Mouse (Mus musculus): ENCODE results near the gene Dbndd2.

Gene Dbndd2

DNA sequence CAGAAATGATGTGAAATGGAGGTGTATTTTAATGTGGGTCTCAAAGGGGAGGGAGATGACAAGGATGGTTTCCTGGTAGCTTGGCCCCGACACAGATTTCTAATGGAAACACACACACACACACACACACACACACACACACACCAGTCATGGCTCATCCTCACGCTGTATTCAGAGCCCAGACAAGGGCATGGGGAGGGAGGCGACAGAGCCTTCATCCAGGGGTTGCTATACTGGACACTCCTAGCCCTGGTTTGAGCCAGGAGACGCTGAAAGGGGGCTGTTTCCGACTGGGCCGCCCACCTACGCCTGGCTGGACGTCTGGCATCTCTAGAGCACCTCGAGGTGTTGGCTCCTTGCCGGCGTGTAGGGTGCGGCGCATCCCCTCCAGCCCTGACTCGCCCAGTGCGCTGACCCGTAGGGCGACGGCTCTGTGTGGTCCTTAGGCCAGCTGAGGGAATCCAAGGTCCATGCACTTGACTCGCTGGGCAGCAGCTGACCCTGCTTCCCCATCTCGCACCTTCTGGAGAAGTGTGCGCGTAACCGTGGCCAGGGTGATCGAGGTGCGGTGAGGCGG is at the start of gene Dbndd2:
Dbndd2 (plus strand) TSS at position 426 of the 577 bp plus-strand sequence.
- H3K4me3 ChIP-seq (replicated peaks; ENCODE audit: low read length): peak within 1 kb of the TSS; percentile 86
- H3K4me1 ChIP-seq (replicated peaks; ENCODE audit: low read depth, low read length): peaks cover 16% of the 10 kb centered on the region
- no peaks in the 10 kb centered on the region for H3K36me3 ChIP-seq (ENCODE audit: insufficient read depth, low read length)
- H3K27me3 ChIP-seq (ENCODE audit: insufficient read depth, low read length): peaks cover 60% of the 10 kb centered on the region
- no peaks in the 10 kb centered on the region for H3K9me3 ChIP-seq (ENCODE audit: low read length)
- TF ChIP-seq CTCF (conservative IDR thresholded peaks at IDR 0.05; ENCODE audit: low read length): no peak
- no peak for TF ChIP-seq NANOG (IDR thresholded peaks at IDR 0.05; ENCODE audit: borderline replicate concordance, low read length)
- TF ChIP-seq POU5F1 (IDR thresholded peaks at IDR 0.05; ENCODE audit: borderline replicate concordance, low read length): no peak

DNA sequence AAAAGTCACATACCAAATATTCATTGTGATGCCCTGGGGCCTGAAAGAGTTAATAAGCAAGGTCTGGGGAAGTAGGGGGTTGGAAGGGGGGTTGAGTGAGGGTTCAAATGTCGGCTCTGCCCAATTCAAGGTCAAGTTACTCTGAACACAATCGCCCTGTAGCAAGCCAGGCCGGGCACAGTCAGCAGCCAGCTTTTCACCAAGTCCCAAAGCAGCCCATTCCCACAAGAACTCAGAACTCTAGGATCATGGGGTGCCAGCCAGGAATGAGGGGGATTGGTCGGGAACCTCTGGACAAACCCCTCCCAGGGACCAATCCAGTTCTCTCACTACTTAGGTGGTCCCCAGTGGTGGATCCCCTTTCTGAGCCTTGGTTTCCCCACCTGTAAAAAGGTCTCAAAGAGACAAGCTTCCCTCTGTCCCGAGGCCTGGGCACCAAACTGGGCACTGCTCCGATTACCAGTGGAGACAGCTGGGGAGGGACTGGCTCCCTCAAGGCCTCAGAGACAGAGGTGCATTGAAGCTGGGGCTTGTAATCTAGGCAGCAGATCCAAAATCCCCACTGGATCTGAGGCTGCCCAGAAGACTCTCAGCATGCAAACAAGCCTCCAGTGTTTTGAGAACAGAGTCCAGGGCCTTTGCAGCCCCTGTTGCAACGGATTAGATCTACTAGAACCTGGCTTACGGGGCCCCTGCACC is 49.5 kb upstream of the Dbndd2 start:
- Histone ChIP-seq H3K27me3 (ENCODE audit: insufficient read depth, low read length) (peaks cover 89% of the 10 kb centered on the region), H3K9me3 (ENCODE audit: low read length) (no peaks in the 10 kb centered on the region), H3K4me3 (replicated peaks; ENCODE audit: low read length) (peak overlapping the region; percentile 27), H3K36me3 (ENCODE audit: insufficient read depth, low read length) (peaks cover 5% of the 10 kb centered on the region; the same call in 1 of the 2 replicates), H3K4me1 (replicated peaks; ENCODE audit: low read depth, low read length) (peaks cover 95% of the 10 kb centered on the region)
- no peak for TF ChIP-seq NANOG (IDR thresholded peaks at IDR 0.05; ENCODE audit: borderline replicate concordance, low read length)
- TF ChIP-seq POU5F1 (IDR thresholded peaks at IDR 0.05; ENCODE audit: borderline replicate concordance, low read length): no peak
- TF ChIP-seq CTCF (conservative IDR thresholded peaks at IDR 0.05; ENCODE audit: low read length): no peak

DNA sequence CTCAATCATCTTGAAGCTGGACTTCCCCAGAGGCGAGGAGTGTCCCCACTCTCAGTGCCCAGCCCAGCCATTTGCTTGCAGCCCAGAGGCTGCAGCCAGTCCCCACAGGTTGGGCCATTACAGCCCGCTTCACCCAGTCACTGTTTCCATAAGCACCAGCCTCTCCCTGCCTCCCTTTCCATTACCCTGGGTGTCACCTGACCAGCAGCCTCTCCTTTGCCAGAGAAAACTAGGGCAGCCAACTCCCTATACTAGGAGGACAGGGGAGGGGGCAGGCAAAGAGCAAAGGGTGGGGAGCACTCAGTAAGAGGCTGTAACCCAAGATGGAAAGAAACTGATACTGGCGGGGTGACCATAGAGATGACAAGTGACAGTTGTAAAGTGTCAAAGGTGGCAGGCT is 48.9 kb upstream of the Dbndd2 start:
- Histone ChIP-seq H3K4me3 (replicated peaks; ENCODE audit: low read length) (peak overlapping the region; percentile 27), H3K36me3 (ENCODE audit: insufficient read depth, low read length) (peaks cover 5% of the 10 kb centered on the region; the same call in 1 of the 2 replicates), H3K27me3 (ENCODE audit: insufficient read depth, low read length) (peaks cover 90% of the 10 kb centered on the region), H3K4me1 (replicated peaks; ENCODE audit: low read depth, low read length) (peaks cover 95% of the 10 kb centered on the region), H3K9me3 (ENCODE audit: low read length) (no peaks in the 10 kb centered on the region)
- no peak for TF ChIP-seq NANOG (IDR thresholded peaks at IDR 0.05; ENCODE audit: borderline replicate concordance, low read length)
- TF ChIP-seq CTCF (conservative IDR thresholded peaks at IDR 0.05; ENCODE audit: low read length): no peak
- no peak for TF ChIP-seq POU5F1 (IDR thresholded peaks at IDR 0.05; ENCODE audit: borderline replicate concordance, low read length)

- Histone ChIP-seq H3K9me3 (ENCODE audit: low read length) (no peaks in the 10 kb centered on the region), H3K4me3 (replicated peaks; ENCODE audit: low read length) (no peak overlapping the region), H3K4me1 (replicated peaks; ENCODE audit: low read depth, low read length) (peaks cover 95% of the 10 kb centered on the region), H3K36me3 (ENCODE audit: insufficient read depth, low read length) (peaks cover 5% of the 10 kb centered on the region; the same call in 1 of the 2 replicates), H3K27me3 (ENCODE audit: insufficient read depth, low read length) (peaks cover 90% of the 10 kb centered on the region)
- no peak for TF ChIP-seq NANOG (IDR thresholded peaks at IDR 0.05; ENCODE audit: borderline replicate concordance, low read length)
- TF ChIP-seq POU5F1 (IDR thresholded peaks at IDR 0.05; ENCODE audit: borderline replicate concordance, low read length): no peak
- no peak for TF ChIP-seq CTCF (conservative IDR thresholded peaks at IDR 0.05; ENCODE audit: low read length)
Measured at GRCm38 (mm10) chr2:164437710-164438109, 48.2 kb upstream of the Dbndd2 start.

GRCm38 (mm10) chr2:164438257-164438656 is 47.6 kb upstream of the Dbndd2 start:
- no peak overlapping the region for H3K4me3 ChIP-seq (replicated peaks; ENCODE audit: low read length)
- peaks cover 86% of the 10 kb centered on the region for H3K27me3 ChIP-seq (ENCODE audit: insufficient read depth, low read length)
- H3K4me1 ChIP-seq (replicated peaks; ENCODE audit: low read depth, low read length): peaks cover 92% of the 10 kb centered on the region
- peaks cover 5% of the 10 kb centered on the region; the same call in 1 of the 2 replicates for H3K36me3 ChIP-seq (ENCODE audit: insufficient read depth, low read length)
- TF ChIP-seq POU5F1 (IDR thresholded peaks at IDR 0.05; ENCODE audit: borderline replicate concordance, low read length) (no peak), CTCF (conservative IDR thresholded peaks at IDR 0.05; ENCODE audit: low read length) (no peak), NANOG (IDR thresholded peaks at IDR 0.05; ENCODE audit: borderline replicate concordance, low read length) (no peak)
- H3K9me3 ChIP-seq (ENCODE audit: low read length): no peaks in the 10 kb centered on the region

- Histone ChIP-seq H3K9me3 (ENCODE audit: low read length) (no peaks in the 10 kb centered on the region), H3K4me3 (replicated peaks; ENCODE audit: low read length) (no peak overlapping the region), H3K4me1 (replicated peaks; ENCODE audit: low read depth, low read length) (peaks cover 92% of the 10 kb centered on the region), H3K27me3 (ENCODE audit: insufficient read depth, low read length) (peaks cover 83% of the 10 kb centered on the region), H3K36me3 (ENCODE audit: insufficient read depth, low read length) (peaks cover 5% of the 10 kb centered on the region; the same call in 1 of the 2 replicates)
- TF ChIP-seq CTCF (conservative IDR thresholded peaks at IDR 0.05; ENCODE audit: low read length): no peak
- TF ChIP-seq POU5F1 (IDR thresholded peaks at IDR 0.05; ENCODE audit: borderline replicate concordance, low read length): no peak
- TF ChIP-seq NANOG (IDR thresholded peaks at IDR 0.05; ENCODE audit: borderline replicate concordance, low read length): no peak
Measured at GRCm38 (mm10) chr2:164439001-164439421, 46.9 kb upstream of the Dbndd2 start.

DNA sequence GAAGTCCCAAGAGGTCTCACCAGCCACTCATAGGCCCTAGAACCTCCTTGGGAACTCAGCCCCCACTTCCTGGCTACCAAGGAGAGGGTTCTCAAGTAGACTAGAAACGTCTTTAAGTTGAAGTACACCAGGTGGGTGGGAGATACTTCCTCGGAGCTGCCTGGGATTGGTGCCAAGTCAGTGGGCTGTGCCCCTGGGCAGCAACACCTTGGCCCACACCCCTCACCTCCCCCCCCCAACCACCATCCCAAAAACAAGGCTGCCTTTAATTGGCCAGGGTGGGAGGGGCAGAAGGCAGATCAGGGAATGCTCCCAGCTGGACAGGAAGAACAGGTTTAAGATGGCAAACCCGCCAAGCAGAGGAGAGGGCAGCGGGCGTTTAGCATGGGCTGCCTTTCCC is 45.6 kb upstream of the Dbndd2 start:
- no peak overlapping the region for H3K4me3 ChIP-seq (replicated peaks; ENCODE audit: low read length)
- H3K9me3 ChIP-seq (ENCODE audit: low read length): no peaks in the 10 kb centered on the region
- H3K4me1 ChIP-seq (replicated peaks; ENCODE audit: low read depth, low read length): peaks cover 92% of the 10 kb centered on the region
- peaks cover 5% of the 10 kb centered on the region; the same call in 1 of the 2 replicates for H3K36me3 ChIP-seq (ENCODE audit: insufficient read depth, low read length)
- peaks cover 75% of the 10 kb centered on the region for H3K27me3 ChIP-seq (ENCODE audit: insufficient read depth, low read length)
- no peak for TF ChIP-seq CTCF (conservative IDR thresholded peaks at IDR 0.05; ENCODE audit: low read length)
- no peak for TF ChIP-seq POU5F1 (IDR thresholded peaks at IDR 0.05; ENCODE audit: borderline replicate concordance, low read length)
- no peak for TF ChIP-seq NANOG (IDR thresholded peaks at IDR 0.05; ENCODE audit: borderline replicate concordance, low read length)

GRCm38 (mm10) chr2:164441155-164441554 is 44.8 kb upstream of the Dbndd2 start:
- no peak for TF ChIP-seq NANOG (IDR thresholded peaks at IDR 0.05; ENCODE audit: borderline replicate concordance, low read length)
- no peak for TF ChIP-seq CTCF (conservative IDR thresholded peaks at IDR 0.05; ENCODE audit: low read length)
- no peak for TF ChIP-seq POU5F1 (IDR thresholded peaks at IDR 0.05; ENCODE audit: borderline replicate concordance, low read length)
- peaks cover 88% of the 10 kb centered on the region for H3K4me1 ChIP-seq (replicated peaks; ENCODE audit: low read depth, low read length)

More at GRCm38 (mm10) chr2:164441155-164441554, 44.8 kb upstream of the Dbndd2 start:
- peaks cover 5% of the 10 kb centered on the region; the same call in 1 of the 2 replicates for H3K36me3 ChIP-seq (ENCODE audit: insufficient read depth, low read length)
- H3K4me3 ChIP-seq (replicated peaks; ENCODE audit: low read length): peak overlapping the region; percentile 92
- no peaks in the 10 kb centered on the region for H3K9me3 ChIP-seq (ENCODE audit: low read length)
- H3K27me3 ChIP-seq (ENCODE audit: insufficient read depth, low read length): peaks cover 67% of the 10 kb centered on the region
